Mouse (Mus musculus) 3134 (cell line): ENCODE data around the gene Sorbs1.

Experiments
- DNase-seq: peaks from one replicate; pipeline ENCODE4 v3.0.0-alpha.2; 2011; ENCODE audit warnings: low spot score; ENCODE audit not compliant: insufficient read length; ENCODE audit errors: extremely low read depth

The Sorbs1 gene

GRCm38 (mm10) chr19:40349713-40350671 is 163.6 kb downstream of the Sorbs1 start:
- no peak for DNase-seq

- DNase-seq, result no peak
Measured at GRCm38 (mm10) chr19:40349281-40349680, 164.3 kb downstream of the Sorbs1 start.

- DNase-seq, result no peak
Measured at GRCm38 (mm10) chr19:40348652-40349051, 164.9 kb downstream of the Sorbs1 start.

- no peak for DNase-seq
Measured at GRCm38 (mm10) chr19:40348175-40348574, 165.4 kb downstream of the Sorbs1 start.

- no peak for DNase-seq
Measured at GRCm38 (mm10) chr19:40346908-40347307, 166.7 kb downstream of the Sorbs1 start.

- no peak for DNase-seq
Measured at GRCm38 (mm10) chr19:40346232-40346844, 167.2 kb downstream of the Sorbs1 start.

GRCm38 (mm10) chr19:40345684-40346083 is 167.9 kb downstream of the Sorbs1 start:
- peak; percentile 28 for DNase-seq

GRCm38 (mm10) chr19:40343018-40343417 is 170.6 kb downstream of the Sorbs1 start:
- DNase-seq, result peak; percentile 21

- no peak for DNase-seq
Measured at GRCm38 (mm10) chr19:40341141-40341540, 172.4 kb downstream of the Sorbs1 start.

- no peak for DNase-seq
Measured at GRCm38 (mm10) chr19:40336694-40337093, 176.9 kb downstream of the Sorbs1 start.

GRCm38 (mm10) chr19:40333905-40334304 is 179.7 kb downstream of the Sorbs1 start:
- DNase-seq, result no peak

- no peak for DNase-seq
Measured at GRCm38 (mm10) chr19:40333081-40333480, 180.5 kb downstream of the Sorbs1 start.

GRCm38 (mm10) chr19:40332303-40332702 is 181.3 kb downstream of the Sorbs1 start:
- DNase-seq, result no peak

- DNase-seq, result no peak
Measured at GRCm38 (mm10) chr19:40331846-40332245, 181.7 kb downstream of the Sorbs1 start.

- DNase-seq, result no peak
Measured at GRCm38 (mm10) chr19:40326126-40326525, 187.5 kb downstream of the Sorbs1 start.

- no peak for DNase-seq
Measured at GRCm38 (mm10) chr19:40325381-40325780, 188.2 kb downstream of the Sorbs1 start.

GRCm38 (mm10) chr19:40322226-40322625 is 191.4 kb downstream of the Sorbs1 start:
- no peak for DNase-seq

- DNase-seq, result no peak
Measured at GRCm38 (mm10) chr19:40319199-40319598, 194.4 kb downstream of the Sorbs1 start.

GRCm38 (mm10) chr19:40318511-40318910 is 195.1 kb downstream of the Sorbs1 start:
- no peak for DNase-seq

- DNase-seq, result no peak
Measured at GRCm38 (mm10) chr19:40317001-40317400, 196.6 kb downstream of the Sorbs1 start.

- no peak for DNase-seq
Measured at GRCm38 (mm10) chr19:40314252-40314651, 199.3 kb downstream of the Sorbs1 start.

GRCm38 (mm10) chr19:40311631-40312030 is 201.9 kb downstream of the Sorbs1 start:
- DNase-seq, result no peak
